Mouse (Mus musculus) adrenal gland, postnatal 14 days (tissue): ENCODE measurements around the gene Ptms. TPM values are rescaled to one million over a fixed set of nuclear protein-coding genes. Genes with fewer than 3 reads are reported as not detected.

Experiments
- DNase-seq: peaks from one replicate; pipeline ENCODE4 v3.0.0; 2021; ENCODE audit warnings: mixed read lengths
- total RNA-seq: library from RNA; stranded (reverse); gene quantifications from 2 replicates; pipeline ENCODE4 v1.2.3, GENCODE M21; 2021

The Ptms gene
- total RNA-seq, 1 experiment from 2014 or later: 917 TPM

GRCm38 (mm10) chr6:124930754-124931524, 11.0 kb upstream of the Ptms start, which contains the start of gene Mlf2:
Mlf2 (plus strand) TSS chr6:124931386.
- DNase-seq: peak; percentile 100

GRCm38 (mm10) chr6:124930231-124930630, 10.3 kb upstream of the Ptms start:
- DNase-seq: peak; percentile 60

- peak; percentile 80 for DNase-seq
Observed at GRCm38 (mm10) chr6:124925941-124926340, 6.0 kb upstream of the Ptms start.

- DNase-seq: no peak
Observed at GRCm38 (mm10) chr6:124925173-124925793, 5.4 kb upstream of the Ptms start.

GRCm38 (mm10) chr6:124921539-124921938, 1.6 kb upstream of the Ptms start:
- DNase-seq: no peak

GRCm38 (mm10) chr6:124920318-124921085, 599 bp upstream of the Ptms start:
- DNase-seq: no peak

- DNase-seq: no peak
Observed at GRCm38 (mm10) chr6:124918890-124919627, 844 bp downstream of the Ptms start.

- no peak for DNase-seq
Observed at GRCm38 (mm10) chr6:124918331-124918690, 1.6 kb downstream of the Ptms start.

GRCm38 (mm10) chr6:124917518-124918330, 2.2 kb downstream of the Ptms start:
- DNase-seq: peak; percentile 96

GRCm38 (mm10) chr6:124916695-124917517, 3.0 kb downstream of the Ptms start:
- peak; percentile 96 for DNase-seq

GRCm38 (mm10) chr6:124915942-124916694, 3.8 kb downstream of the Ptms start:
- peak; percentile 56 for DNase-seq

GRCm38 (mm10) chr6:124915160-124915941, 4.6 kb downstream of the Ptms start:
- DNase-seq: peak; percentile 55

- no peak for DNase-seq
Observed at GRCm38 (mm10) chr6:124914511-124914910, 5.4 kb downstream of the Ptms start.

GRCm38 (mm10) chr6:124913721-124914285, 6.1 kb downstream of the Ptms start:
- no peak for DNase-seq

- peak; percentile 38 for DNase-seq
Observed at GRCm38 (mm10) chr6:124913214-124913613, 6.7 kb downstream of the Ptms start.

GRCm38 (mm10) chr6:124911533-124912218, 8.2 kb downstream of the Ptms start, which contains the start of gene Lag3:
Lag3 (minus strand) TSS chr6:124911705.
- no peak for DNase-seq

- peak; percentile 38 for DNase-seq
Observed at GRCm38 (mm10) chr6:124910032-124910431, 9.9 kb downstream of the Ptms start.

GRCm38 (mm10) chr6:124907767-124908166, 12.1 kb downstream of the Ptms start:
- no peak for DNase-seq
